Mouse (Mus musculus) midbrain, embryonic 16.5 days (tissue): ENCODE data around the gene Ubap2. TPM values are rescaled to one million over a fixed set of nuclear protein-coding genes. Genes with fewer than 3 reads are reported as not detected.

ENCODE experiments used
- ATAC-seq: fragments of 200-750 bp; cut with Nextera tagmentation; 2 replicates; pipeline ENCODE4 v1.8.0; 2017; ENCODE audit warnings: moderate TSS enrichment
- H3K27ac ChIP-seq: fragments of 300-500 bp; sonication (generic); 2 replicates; pipeline ENCODE4 v1.5.1; 2014; ENCODE audit warnings: mild to moderate bottlenecking, low read length, mixed read lengths
- H3K27me3 ChIP-seq: fragments of 300-500 bp; sonication (generic); 2 replicates; pipeline ENCODE4 v1.6.1; 2014; ENCODE audit warnings: low read depth, low read length, mixed read lengths; ENCODE audit not compliant: control insufficient read depth, insufficient read depth
- H3K36me3 ChIP-seq: fragments of 300-500 bp; sonication (generic); 2 replicates; pipeline ENCODE4 v1.6.1; 2014; ENCODE audit warnings: mild to moderate bottlenecking, low read length, moderate library complexity, mixed read lengths; ENCODE audit not compliant: control insufficient read depth, insufficient read depth
- H3K4me1 ChIP-seq: fragments of 300-500 bp; sonication (generic); 2 replicates; pipeline ENCODE4 v1.6.1; 2014; ENCODE audit warnings: mild to moderate bottlenecking, low read length, mixed read lengths; ENCODE audit not compliant: control insufficient read depth, insufficient read depth
- H3K4me2 ChIP-seq: fragments of 300-500 bp; sonication (generic); 2 replicates; pipeline ENCODE4 v1.6.1; 2014; ENCODE audit warnings: mild to moderate bottlenecking, low read length, mixed read lengths
- H3K4me3 ChIP-seq: fragments of 300-500 bp; sonication (generic); 2 replicates; pipeline ENCODE4 v1.5.1; 2014; ENCODE audit warnings: low read depth, mild to moderate bottlenecking, low read length, moderate library complexity, mixed read lengths
- H3K9ac ChIP-seq: fragments of 300-500 bp; sonication (generic); 2 replicates; pipeline ENCODE4 v1.6.1; 2014; ENCODE audit warnings: low read depth, low read length, mixed read lengths
- H3K9me3 ChIP-seq: fragments of 300-500 bp; sonication (generic); replicated peaks from 2 replicates; pipeline ENCODE4 v1.6.1; 2014; ENCODE audit warnings: mild to moderate bottlenecking, low read length, mixed read lengths; ENCODE audit not compliant: control insufficient read depth, poor library complexity, severe bottlenecking
- WGBS: fragments of 180-500 bp; shearing (Covaris S2); extraction: QIAGEN DNeasy Blood & Tissue Kit; methylation state at CpG from one replicate; pipeline ENCODE4 v1.1.7; 2014; 5-methylcytosine and 5-hydroxymethylcytosine counted together
- polyA plus RNA-seq: library from polyadenylated mRNA; unstranded; fragments of >200 nt; fragmentation: Nextera tagmentation; extraction: Ambion mirVana; gene quantifications from 2 replicates; pipeline ENCODE4 v1.2.1, GENCODE M21; 2015

Ubap2 gene
- 56.4 and 57.6 TPM in 2 replicates for polyA plus RNA-seq

- peak within 1 kb of the TSS; percentile 83 for H3K4me3 ChIP-seq
- ATAC-seq, result peak; percentile 99
- peak within 1 kb of the TSS; percentile 95 for H3K4me2 ChIP-seq
- peak within 1 kb of the TSS; percentile 91 for H3K9ac ChIP-seq
- H3K9me3 ChIP-seq, result no peaks in the 10 kb centered on the region
- peak within 1 kb of the TSS; percentile 94 for H3K27ac ChIP-seq
- under 1% methylated on average over 60 of the region's 60 CpGs for WGBS
- H3K27me3 ChIP-seq, result no peaks in the 10 kb centered on the region
- no peaks in the 10 kb centered on the region for H3K36me3 ChIP-seq
- peaks cover 24% of the 10 kb centered on the region for H3K4me1 ChIP-seq
Measured at GRCm38 (mm10) chr4:41274980-41275850, at the start of gene Ubap2. Gene Ubap2 (minus strand): TSS chr4:41275144.

GRCm38 (mm10) chr4:41320971-41321370 is 46.0 kb upstream of the Ubap2 start:
- Histone ChIP-seq H3K4me3 (no peak overlapping the region), H3K36me3 (no peaks in the 10 kb centered on the region), H3K27me3 (no peaks in the 10 kb centered on the region), H3K4me2 (no peak overlapping the region), H3K27ac (no peak overlapping the region), H3K9me3 (no peaks in the 10 kb centered on the region), H3K9ac (no peak overlapping the region), H3K4me1 (no peaks in the 10 kb centered on the region)
- 75% methylated on average over 4 of the region's 4 CpGs for WGBS
- no peak for ATAC-seq

- Histone ChIP-seq H3K9ac (no peak overlapping the region), H3K4me3 (no peak overlapping the region), H3K36me3 (no peaks in the 10 kb centered on the region), H3K9me3 (no peaks in the 10 kb centered on the region), H3K4me1 (peaks cover 12% of the 10 kb centered on the region), H3K4me2 (no peak overlapping the region), H3K27me3 (no peaks in the 10 kb centered on the region), H3K27ac (no peak overlapping the region)
- ATAC-seq, result no peak
- 86% methylated on average over 5 of the region's 5 CpGs for WGBS
Measured at GRCm38 (mm10) chr4:41318267-41318666, 43.3 kb upstream of the Ubap2 start.

GRCm38 (mm10) chr4:41315173-41315572 is 40.2 kb upstream of the Ubap2 start:
- Histone ChIP-seq H3K27ac (peak overlapping the region; percentile 95), H3K27me3 (no peaks in the 10 kb centered on the region), H3K9ac (peak overlapping the region; percentile 83), H3K36me3 (no peaks in the 10 kb centered on the region), H3K4me3 (peak overlapping the region; percentile 73), H3K4me2 (peak overlapping the region; percentile 65), H3K9me3 (no peaks in the 10 kb centered on the region), H3K4me1 (peaks cover 24% of the 10 kb centered on the region)
- peak; percentile 9; the same call in 1 of the 2 replicates for ATAC-seq
- 65% methylated on average over 8 of the region's 8 CpGs for WGBS

- Histone ChIP-seq H3K36me3 (peaks cover 4% of the 10 kb centered on the region), H3K27me3 (no peaks in the 10 kb centered on the region), H3K4me2 (peak within 1 kb of the TSS; percentile 65), H3K4me1 (peaks cover 24% of the 10 kb centered on the region), H3K4me3 (peak within 1 kb of the TSS; percentile 73), H3K9ac (peak within 1 kb of the TSS; percentile 83), H3K9me3 (no peaks in the 10 kb centered on the region), H3K27ac (peak within 1 kb of the TSS; percentile 95)
- peak; percentile 98 for ATAC-seq
- WGBS, result under 1% methylated on average over 70 of the region's 70 CpGs
Measured at GRCm38 (mm10) chr4:41314141-41315129, 39.5 kb upstream of the Ubap2 start, which contains the start of gene Dcaf12. Gene Dcaf12 (minus strand): TSS chr4:41314889.

- Histone ChIP-seq H3K9me3 (no peaks in the 10 kb centered on the region), H3K36me3 (peaks cover 5% of the 10 kb centered on the region), H3K4me1 (peaks cover 24% of the 10 kb centered on the region), H3K4me2 (peak overlapping the region; percentile 65), H3K4me3 (peak overlapping the region; percentile 73), H3K27me3 (no peaks in the 10 kb centered on the region), H3K27ac (peak overlapping the region; percentile 95), H3K9ac (peak overlapping the region; percentile 83)
- WGBS, result 16% methylated on average over 14 of the region's 14 CpGs
- no peak for ATAC-seq
Measured at GRCm38 (mm10) chr4:41313722-41314121, 38.8 kb upstream of the Ubap2 start.

- H3K4me2 ChIP-seq, result no peak overlapping the region
- ATAC-seq, result no peak
- H3K9me3 ChIP-seq, result no peaks in the 10 kb centered on the region
- no peak overlapping the region for H3K4me3 ChIP-seq
- WGBS, result 97% methylated on average over 9 of the region's 9 CpGs
- no peak overlapping the region for H3K9ac ChIP-seq
- no peak overlapping the region for H3K27ac ChIP-seq
- H3K27me3 ChIP-seq, result no peaks in the 10 kb centered on the region
- H3K36me3 ChIP-seq, result peaks cover 5% of the 10 kb centered on the region
- peaks cover 24% of the 10 kb centered on the region for H3K4me1 ChIP-seq
Measured at GRCm38 (mm10) chr4:41310567-41311563, 35.9 kb upstream of the Ubap2 start.

- 87% methylated on average over 6 of the region's 6 CpGs for WGBS
- Histone ChIP-seq H3K27me3 (no peaks in the 10 kb centered on the region), H3K4me1 (peaks cover 3% of the 10 kb centered on the region), H3K4me3 (no peak overlapping the region), H3K9me3 (no peaks in the 10 kb centered on the region), H3K9ac (no peak overlapping the region), H3K27ac (no peak overlapping the region), H3K36me3 (peaks cover 7% of the 10 kb centered on the region), H3K4me2 (no peak overlapping the region)
- ATAC-seq, result no peak
Measured at GRCm38 (mm10) chr4:41307406-41307805, 32.5 kb upstream of the Ubap2 start.
